In genomic region chr4:7992944-7993343, GRCm38 (mm10) we compare ENCODE assay signal across 23 mouse cellular contexts.
DNase-seq lines count a peak whose midpoint lies in the region; ATAC-seq lines count a peak whose summit lies in the region.
"Had no signal": no experiment of that assay in that cellular context is flagged by ENCODE, and none has a peak within 500 bp of the region (broad histone marks: within the 10 kb centered on the region; RNA-seq: fewer than 3 reads in every experiment).

No protein-coding gene starts in this region.

- ATAC-seq in common myeloid progenitor, adult 5-6 weeks (replicated peaks; ENCODE audit: low read depth, poor library complexity, severe bottlenecking), result 0 out of 2 replicates have a peak, but pooled peaks have one; percentile 32
- ATAC-seq: activated CD4-positive, CD25-positive, alpha-beta regulatory T cell, adult 4 months; forebrain, embryonic 14.5 days; forebrain, embryonic 16.5 days; Patski had no signal

- H3K36me3 ChIP-seq in splenic B cell, adult 2 months (ENCODE audit: control insufficient read depth, insufficient read depth, low read length, poor library complexity, severe bottlenecking), result no peaks in the 10 kb centered on the region
- H3K36me3 ChIP-seq: embryonic facial prominence, embryonic 13.5 days; embryonic facial prominence, embryonic 15.5 days; forebrain, embryonic 10.5 days; forebrain, embryonic 12.5 days; G1E had no signal

- DNase-seq in A20 (ENCODE audit: low read depth, low spot score), result peak; percentile 88
- peak; percentile 22 for DNase-seq in splenic B cell, adult 2 months (ENCODE audit: low read depth, low spot score)
- DNase-seq in gastrocnemius, postnatal 10 days, result no peak
- DNase-seq in gastrocnemius, postnatal 36 days, result no peak
- DNase-seq: adrenal gland, adult 8-10 months; adrenal gland, postnatal 14 days; adrenal gland, postnatal 36 days; cerebellum, adult 11-12 months; cerebellum, adult 2 months; cerebellum, adult 9-10 months; cerebellum, postnatal 10 days; cerebellum, postnatal 25 days; embryo, embryonic 11 days had no signal

- intact Hi-C loops in gastrocnemius, postnatal 36 days (cut with DNase I), result no loop called here

- no peaks in the 10 kb centered on the region for H3K27me3 ChIP-seq in splenic B cell, adult 2 months (ENCODE audit: control insufficient read depth, insufficient read depth, low read length, poor library complexity, severe bottlenecking)
- H3K27me3 ChIP-seq: embryonic facial prominence, embryonic 13.5 days; embryonic facial prominence, embryonic 15.5 days; Patski had no signal

Comparison
In these comparisons a context has a peak if more than half of its experiments do, and no peak if none do; other contexts are left out.
1. DNase-seq: peak in A20 (single experiment) and splenic B cell, adult 2 months (single experiment); none in gastrocnemius, postnatal 10 days (single experiment) and gastrocnemius, postnatal 36 days (0 of 2).